Mouse (Mus musculus) spleen, adult 2 months (tissue): ENCODE measurements around the gene Fcgbp.

Experiments
- CTCF ChIP-seq: fragments of 200-500 bp; IDR thresholded peaks from 2 replicates; pipeline ENCODE4 v1.5.1; 2011; ENCODE audit warnings: mild to moderate bottlenecking, inconsistent platforms; ENCODE audit not compliant: insufficient read depth, insufficient read length, insufficient replicate concordance; ENCODE audit errors: extremely low read depth
- POLR2A ChIP-seq: fragments of 200-500 bp; IDR thresholded peaks from 2 replicates; pipeline ENCODE4 v1.6.1; 2011; ENCODE audit warnings: low read depth, low read length, inconsistent platforms

DNA sequence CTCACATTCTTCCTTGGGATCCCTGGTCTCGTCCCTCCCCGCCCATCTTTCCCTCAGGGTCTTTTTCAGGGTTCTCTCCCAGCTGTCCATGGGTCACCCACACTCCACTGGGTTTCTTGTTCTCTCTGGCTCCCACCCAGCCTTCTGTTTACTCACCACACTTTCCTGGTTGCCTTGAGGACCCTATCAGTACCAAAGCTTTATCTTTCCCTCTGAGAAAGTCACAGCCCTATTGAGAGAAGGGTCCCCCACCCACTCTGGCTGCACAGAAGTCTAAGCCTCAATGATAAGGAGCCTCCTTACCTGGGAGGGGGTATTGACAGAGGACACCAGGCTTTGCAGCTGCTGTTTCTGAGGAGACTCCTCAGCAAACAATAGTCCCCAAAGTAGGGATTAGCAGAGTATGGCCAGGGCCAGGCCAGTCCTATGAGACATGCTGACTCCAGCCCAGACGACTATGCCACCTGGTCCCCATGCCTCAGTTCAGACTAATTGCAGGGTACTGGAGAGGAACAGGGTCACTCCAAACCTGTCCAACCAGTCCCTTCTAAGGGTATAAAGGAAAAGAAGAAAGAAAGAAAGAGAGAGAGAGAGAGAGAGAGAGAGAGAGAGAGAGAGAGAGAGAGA lies 1.4 kb upstream of the Fcgbp start:
- TF ChIP-seq POLR2A (no peak), CTCF (no peak)
